Comparison of ENCODE assay signal across 11 mouse cellular contexts in the genomic region with DNA sequence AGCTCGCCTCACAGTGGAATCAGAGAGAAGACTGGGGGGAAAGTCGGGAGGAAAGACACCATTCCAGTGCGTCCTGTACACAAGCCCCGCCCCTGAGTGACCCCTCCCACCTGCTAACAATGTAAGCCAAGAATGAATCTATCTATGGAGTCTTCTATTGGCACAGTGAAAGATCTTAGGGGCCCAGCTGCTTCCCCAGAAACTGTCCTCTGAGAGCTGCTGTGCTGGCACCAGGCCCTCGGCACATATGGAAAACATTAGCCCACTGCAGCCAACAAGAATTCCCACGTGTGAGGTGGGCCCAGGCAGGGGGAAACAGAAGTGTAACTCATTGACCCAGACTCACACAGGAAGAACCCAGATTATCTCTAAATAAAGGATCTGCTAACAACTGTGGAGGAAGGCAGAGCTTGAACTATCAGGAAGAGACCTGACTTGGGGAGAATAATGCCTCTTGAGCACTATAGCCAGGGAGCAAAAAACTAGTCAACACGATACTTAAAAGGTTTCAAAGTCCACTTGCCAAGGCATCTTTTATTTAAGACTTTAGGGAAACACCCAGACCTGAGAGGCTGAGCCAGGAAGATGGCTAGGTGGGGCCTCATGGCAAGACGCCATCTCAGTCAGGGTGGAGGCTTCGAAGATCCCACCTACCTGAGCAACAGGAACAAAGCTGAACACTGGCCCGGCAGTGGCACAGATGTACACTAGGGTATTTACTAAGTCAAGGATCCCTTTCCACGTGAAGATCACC.
DNase-seq lines count a peak whose midpoint lies in the region; ATAC-seq and TF ChIP-seq lines count a peak whose summit lies in the region.
"Had no signal": no experiment of that assay in that cellular context is flagged by ENCODE, and none has a peak within 500 bp of the region (broad histone marks: within the 10 kb centered on the region; RNA-seq: fewer than 3 reads in every experiment).

No protein-coding gene starts in this region.

- H3K4me3 ChIP-seq in hindbrain, postnatal 0 days (ENCODE audit: low read length), result no peak overlapping the region
- no peak overlapping the region for H3K4me3 ChIP-seq in hindbrain, embryonic 13.5 days
- no peak overlapping the region for H3K4me3 ChIP-seq in limb, embryonic 10.5 days
- H3K4me3 ChIP-seq in kidney, adult 2 months (ENCODE audit: insufficient read depth, low read depth, low read length), result no peak overlapping the region
- H3K4me3 ChIP-seq: erythroblast, embryonic 14.5 days; neural tube, embryonic 12.5 days had no signal

- no peaks in the 10 kb centered on the region for H3K9me3 ChIP-seq in hindbrain, postnatal 0 days (ENCODE audit: low read length)
- H3K9me3 ChIP-seq in hindbrain, embryonic 13.5 days, result no peaks in the 10 kb centered on the region
- no peaks in the 10 kb centered on the region for H3K9me3 ChIP-seq in limb, embryonic 10.5 days (replicated peaks)
- H3K9me3 ChIP-seq: neural tube, embryonic 12.5 days had no signal

- no peak for TF ChIP-seq POLR2A in kidney, adult 2 months (IDR thresholded peaks at IDR 0.05; ENCODE audit: low read depth, low read length)

- H3K4me2 ChIP-seq in hindbrain, postnatal 0 days (ENCODE audit: low read depth, low read length), result no peak overlapping the region
- H3K4me2 ChIP-seq in hindbrain, embryonic 13.5 days, result no peak overlapping the region
- H3K4me2 ChIP-seq: neural tube, embryonic 12.5 days had no signal

- H3K27me3 ChIP-seq in hindbrain, postnatal 0 days (ENCODE audit: insufficient read depth, low read length), result no peaks in the 10 kb centered on the region
- H3K27me3 ChIP-seq in hindbrain, embryonic 13.5 days, result no peaks in the 10 kb centered on the region; the same call in 1 of the 2 replicates
- no peaks in the 10 kb centered on the region for H3K27me3 ChIP-seq in limb, embryonic 10.5 days (ENCODE audit: low read depth, poor library complexity, severe bottlenecking)
- H3K27me3 ChIP-seq in kidney, adult 2 months (replicated peaks; ENCODE audit: control insufficient read depth, insufficient read depth, low read length), result no peaks in the 10 kb centered on the region
- H3K27me3 ChIP-seq: neural tube, embryonic 12.5 days had no signal

- no peaks in the 10 kb centered on the region for H3K36me3 ChIP-seq in hindbrain, postnatal 0 days (ENCODE audit: insufficient read depth, low read length)
- H3K36me3 ChIP-seq in hindbrain, embryonic 13.5 days, result no peaks in the 10 kb centered on the region
- no peaks in the 10 kb centered on the region for H3K36me3 ChIP-seq in limb, embryonic 10.5 days
- no peaks in the 10 kb centered on the region for H3K36me3 ChIP-seq in kidney, adult 2 months (ENCODE audit: control insufficient read depth, insufficient read depth, low read length)
- H3K36me3 ChIP-seq: neural tube, embryonic 12.5 days had no signal

- H3K27ac ChIP-seq in hindbrain, postnatal 0 days, result no peak overlapping the region
- H3K27ac ChIP-seq in hindbrain, embryonic 13.5 days, result no peak overlapping the region
- H3K27ac ChIP-seq in limb, embryonic 10.5 days, result peak overlapping the region; percentile 27
- no peak overlapping the region for H3K27ac ChIP-seq in kidney, adult 2 months (ENCODE audit: insufficient read depth, low read depth, low read length)
- H3K27ac ChIP-seq: kidney, postnatal 0 days; neural tube, embryonic 12.5 days had no signal

- H3K9ac ChIP-seq in hindbrain, postnatal 0 days (replicated peaks; ENCODE audit: low read length), result no peak overlapping the region
- no peak overlapping the region for H3K9ac ChIP-seq in hindbrain, embryonic 13.5 days
- H3K9ac ChIP-seq: neural tube, embryonic 12.5 days had no signal

- no peak for ATAC-seq in hindbrain, postnatal 0 days
- ATAC-seq in hindbrain, embryonic 13.5 days (ENCODE audit: low FRiP score), result no peak

- WGBS in hindbrain, postnatal 0 days, result 55% methylated on average over 11 of the region's 11 CpGs
- 63% methylated on average over 11 of the region's 11 CpGs for WGBS in hindbrain, embryonic 13.5 days
- 56% methylated on average over 11 of the region's 11 CpGs for WGBS in limb, embryonic 10.5 days
- WGBS in kidney, adult 2 months, result 55% methylated on average over 11 of the region's 11 CpGs

- TF ChIP-seq CTCF in hindbrain, postnatal 0 days (IDR thresholded peaks at IDR 0.05; ENCODE audit: low read depth), result no peak
- no peak for TF ChIP-seq CTCF in kidney, adult 2 months (conservative IDR thresholded peaks at IDR 0.05; ENCODE audit: insufficient read depth, insufficient read length, low read depth, low read length)

- peak; percentile 46 for DNase-seq in hindbrain, postnatal 0 days (ENCODE audit: low spot score)
- peak; percentile 64 for DNase-seq in embryo, embryonic 11 days
- DNase-seq in gastrocnemius, postnatal 10 days, result peak; percentile 42
- peak; percentile 77 for DNase-seq in limb, embryonic 10.5 days (ENCODE audit: low spot score)
- DNase-seq in kidney, adult 2 months, result no peak
- DNase-seq in urinary bladder, postnatal 36 days (ENCODE audit: low spot score in 2 of 2), result no peak
- no peak for DNase-seq in urinary bladder, adult 2 months (ENCODE audit: low spot score)

- H3K4me1 ChIP-seq in hindbrain, postnatal 0 days (ENCODE audit: insufficient read depth, low read length), result peaks cover 4% of the 10 kb centered on the region; the same call in 1 of the 2 replicates
- peaks cover 31% of the 10 kb centered on the region for H3K4me1 ChIP-seq in hindbrain, embryonic 13.5 days (replicated peaks)
- H3K4me1 ChIP-seq in limb, embryonic 10.5 days, result peaks cover 29% of the 10 kb centered on the region
- H3K4me1 ChIP-seq in kidney, adult 2 months (ENCODE audit: control insufficient read depth, insufficient read depth, low read length), result no peaks in the 10 kb centered on the region

Comparison
In these comparisons a context has a peak if more than half of its experiments do, and no peak if none do; other contexts are left out.
1. DNase-seq: peak in hindbrain, postnatal 0 days (single experiment), embryo, embryonic 11 days (single experiment), gastrocnemius, postnatal 10 days (single experiment) and limb, embryonic 10.5 days (single experiment); none in kidney, adult 2 months (single experiment), urinary bladder, postnatal 36 days (0 of 2) and urinary bladder, adult 2 months (single experiment).